Mouse (Mus musculus) bone marrow, adult 2 months (tissue): ENCODE measurements around the gene Nxf1. TPM values are rescaled to one million over a fixed set of nuclear protein-coding genes. Genes with fewer than 3 reads are reported as not detected.
"Not testable (repeated sequence)": the region's sequence is repeated elsewhere in the genome, so short reads cannot be mapped to it uniquely, and the experiment has no call there.

Source experiments
- H3K27ac ChIP-seq: fragments of 200-500 bp; 2 replicates; pipeline ENCODE4 v1.5.1; 2012; ENCODE audit warnings: low read depth, mild to moderate bottlenecking, control low read depth, inconsistent platforms, low read length; ENCODE audit not compliant: control insufficient read depth, poor library complexity, insufficient read depth
- H3K4me1 ChIP-seq: fragments of 200-500 bp; 2 replicates; pipeline ENCODE4 v1.6.1; 2011; ENCODE audit warnings: low read length; ENCODE audit not compliant: control insufficient read depth, insufficient read depth
- H3K4me3 ChIP-seq: fragments of 200-500 bp; replicated peaks from 2 replicates; pipeline ENCODE3; 2011; ENCODE audit warnings: mild to moderate bottlenecking, low read depth, low read length, control low read depth; ENCODE audit not compliant: control insufficient read depth
- CTCF ChIP-seq: fragments of 200-500 bp; IDR thresholded peaks from 2 replicates; pipeline ENCODE4 v1.5.1; 2011; ENCODE audit warnings: low read length, control low read depth; ENCODE audit not compliant: control insufficient read depth, insufficient read depth
- POLR2A ChIP-seq: fragments of 200-500 bp; IDR thresholded peaks from 2 replicates; pipeline ENCODE4 v1.6.1; 2011; ENCODE audit warnings: low read depth, mild to moderate bottlenecking, control low read depth, low read length, borderline replicate concordance; ENCODE audit not compliant: control insufficient read depth
- WGBS: fragments of 180-500 bp; shearing (Covaris S2); methylation state at CpG from one replicate; pipeline ENCODE4 v1.1.7; 2018; 5-methylcytosine and 5-hydroxymethylcytosine counted together
- polyA plus RNA-seq: library from polyadenylated mRNA; stranded (reverse); fragments of >200 nt; gene quantifications from 2 replicates; pipeline ENCODE4 v1.2.4, GENCODE M21; 2011; ENCODE audit warnings: low replicate concordance; ENCODE audit not compliant: missing spikeins, insufficient read depth, insufficient read length

Gene Nxf1
- polyA plus RNA-seq, 1 experiment, result 589 TPM

- TF ChIP-seq CTCF (no peak), POLR2A (no peak)
- no peak overlapping the region for H3K4me3 ChIP-seq
- WGBS, result 51% methylated on average over 5 of the region's 5 CpGs
- H3K27ac ChIP-seq, result no peak overlapping the region
- no peaks in the 10 kb centered on the region for H3K4me1 ChIP-seq
Measured at GRCm38 (mm10) chr19:8727495-8728114, 29.3 kb upstream of the Nxf1 start.

- 66% methylated on average over 3 of the region's 3 CpGs for WGBS
- H3K27ac ChIP-seq, H3K4me1 ChIP-seq, H3K4me3 ChIP-seq: not testable (repeated sequence)
Measured at GRCm38 (mm10) chr19:8728335-8729099, 28.4 kb upstream of the Nxf1 start.

GRCm38 (mm10) chr19:8734334-8734733, 22.5 kb upstream of the Nxf1 start:
- Histone ChIP-seq H3K4me3 (no peak overlapping the region), H3K27ac (no peak overlapping the region), H3K4me1 (no peaks in the 10 kb centered on the region)
- WGBS, result 56% methylated on average over 3 of the region's 3 CpGs
- TF ChIP-seq CTCF (no peak), POLR2A (no peak)

- peak within 1 kb of the TSS; percentile 18; the same call in 1 of the 2 replicates for H3K27ac ChIP-seq
- no peaks in the 10 kb centered on the region for H3K4me1 ChIP-seq
- TF ChIP-seq POLR2A (peak; percentile 93), CTCF (no peak)
- WGBS, result under 1% methylated on average over 32 of the region's 32 CpGs
- peak within 1 kb of the TSS; percentile 93 for H3K4me3 ChIP-seq
Measured at GRCm38 (mm10) chr19:8735389-8736159, 21.3 kb upstream of the Nxf1 start, which contains the start of gene Wdr74. Wdr74 (plus strand) TSS chr19:8735827.

GRCm38 (mm10) chr19:8736160-8736467, 20.8 kb upstream of the Nxf1 start:
- Histone ChIP-seq H3K27ac (peak overlapping the region; percentile 18; the same call in 1 of the 2 replicates), H3K4me1 (0 out of 2 replicates have a peak, but pooled peaks cover 1% of the 10 kb centered on the region), H3K4me3 (peak overlapping the region; percentile 93)
- 2% methylated on average over 11 of the region's 11 CpGs for WGBS
- no peak for TF ChIP-seq POLR2A

GRCm38 (mm10) chr19:8738911-8739310, 18.0 kb upstream of the Nxf1 start:
- Histone ChIP-seq H3K27ac (no peak overlapping the region), H3K4me3 (no peak overlapping the region), H3K4me1 (peaks cover 1% of the 10 kb centered on the region)
- no peak for TF ChIP-seq POLR2A
- TF ChIP-seq CTCF, result no peak
- WGBS, result 84% methylated on average over 7 of the region's 7 CpGs

- Histone ChIP-seq H3K4me3 (no peak overlapping the region), H3K27ac (no peak overlapping the region), H3K4me1 (peaks cover 1% of the 10 kb centered on the region)
- TF ChIP-seq POLR2A, result no peak
- TF ChIP-seq CTCF, result no peak
- WGBS, result 86% methylated on average over 6 of the region's 6 CpGs
Measured at GRCm38 (mm10) chr19:8739646-8740045, 17.2 kb upstream of the Nxf1 start.

GRCm38 (mm10) chr19:8740603-8741002, 16.3 kb upstream of the Nxf1 start, which contains the start of gene 1700092M07Rik:
1700092M07Rik (plus strand) TSS chr19:8740718.
- 82% methylated on average over 14 of the region's 14 CpGs for WGBS
- Histone ChIP-seq H3K27ac (peak within 1 kb of the TSS; percentile 97), H3K4me1 (peaks cover 1% of the 10 kb centered on the region), H3K4me3 (peak within 1 kb of the TSS; percentile 90)
- TF ChIP-seq POLR2A (no peak), CTCF (no peak)
